Mouse (Mus musculus): ENCODE results near the gene Hlf. TPM values are rescaled to one million over a fixed set of nuclear protein-coding genes. Genes with fewer than 3 reads are reported as not detected.

The Hlf gene
- polyA plus RNA-seq, 1 experiment from 2014 or later = 1.9 TPM

DNA sequence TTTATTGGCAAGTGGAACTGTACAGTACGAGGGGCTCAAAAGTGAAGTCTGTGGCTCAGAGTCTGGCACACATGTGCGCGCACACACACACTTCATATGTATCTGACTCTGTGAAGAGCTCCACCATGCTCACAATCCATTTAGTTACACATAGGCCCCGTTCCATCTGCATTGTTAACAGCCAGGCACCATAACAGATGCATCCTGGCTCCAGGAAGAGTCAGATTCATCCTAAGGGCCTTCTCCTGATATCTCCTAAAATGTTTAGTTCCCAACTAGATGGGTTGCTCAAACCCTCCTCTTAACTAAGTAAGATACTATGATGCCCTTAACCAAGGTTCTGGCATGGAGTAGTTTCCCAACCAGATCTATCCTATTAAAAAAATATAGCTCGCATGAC is 64.5 kb downstream of the Hlf start:
- H3K9ac ChIP-seq = no peak overlapping the region
- no peak for ATAC-seq (ENCODE audit: insufficient read depth, low FRiP score, low read depth)
- H3K9me3 ChIP-seq = no peaks in the 10 kb centered on the region

DNA sequence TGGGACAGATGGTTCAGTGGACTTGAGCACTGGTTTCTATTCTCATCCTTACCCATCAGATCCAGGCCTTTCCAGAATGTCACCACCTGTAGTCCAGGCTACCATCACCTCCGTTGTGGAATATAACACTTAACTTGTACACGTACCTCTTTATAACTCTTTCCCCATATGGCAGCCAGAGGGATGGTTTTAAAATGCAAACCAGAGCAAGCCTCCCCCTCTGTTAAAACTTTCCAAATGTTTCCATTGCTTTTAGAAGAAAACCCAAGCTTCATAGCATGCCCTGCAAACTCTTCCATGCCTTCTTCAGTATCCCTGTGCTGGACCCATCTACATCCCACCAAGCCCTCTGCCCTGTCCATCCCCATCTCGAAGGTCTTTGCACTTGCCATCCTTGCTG is 66.1 kb downstream of the Hlf start:
- Histone ChIP-seq H3K4me3 (replicated peaks) (no peak overlapping the region), H3K9me3 (no peaks in the 10 kb centered on the region), H3K9ac (no peak overlapping the region), H3K4me1 (no peaks in the 10 kb centered on the region), H3K36me3 (no peaks in the 10 kb centered on the region), H3K27ac (no peak overlapping the region), H3K4me2 (no peak overlapping the region), H3K27me3 (replicated peaks) (no peaks in the 10 kb centered on the region)
- 92% methylated on average over 3 of the region's 3 CpGs for WGBS
- no peak for ATAC-seq (ENCODE audit: insufficient read depth, low FRiP score, low read depth)

More for the DNA sequence above, 64.5 kb downstream of the Hlf start:
- Histone ChIP-seq H3K4me1 (no peaks in the 10 kb centered on the region), H3K27me3 (replicated peaks) (no peaks in the 10 kb centered on the region), H3K27ac (no peak overlapping the region), H3K36me3 (no peaks in the 10 kb centered on the region), H3K4me2 (no peak overlapping the region), H3K4me3 (replicated peaks) (no peak overlapping the region)
- WGBS = 89% methylated on average over 5 of the region's 5 CpGs

DNA sequence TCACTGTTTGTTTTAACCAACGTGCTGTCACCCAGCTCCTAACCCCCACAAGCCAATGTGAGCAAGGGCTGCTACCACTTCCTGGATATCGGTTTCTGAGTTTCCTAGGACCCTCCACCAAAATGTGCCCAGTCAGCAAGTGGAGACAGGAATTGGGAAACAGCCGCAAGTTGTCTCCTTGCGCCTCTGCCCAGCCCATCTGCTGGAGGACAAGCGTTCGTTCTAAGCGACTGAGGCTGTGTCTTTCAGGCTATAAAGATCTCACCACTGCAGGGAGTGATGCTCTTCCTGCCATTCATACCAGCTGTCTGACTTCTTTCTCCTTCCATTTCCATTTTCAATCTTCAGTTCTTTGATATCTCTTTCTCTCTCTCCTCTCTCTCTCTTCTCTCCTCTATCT is 69.8 kb downstream of the Hlf start:
- no peak for ATAC-seq (ENCODE audit: insufficient read depth, low FRiP score, low read depth)

DNA sequence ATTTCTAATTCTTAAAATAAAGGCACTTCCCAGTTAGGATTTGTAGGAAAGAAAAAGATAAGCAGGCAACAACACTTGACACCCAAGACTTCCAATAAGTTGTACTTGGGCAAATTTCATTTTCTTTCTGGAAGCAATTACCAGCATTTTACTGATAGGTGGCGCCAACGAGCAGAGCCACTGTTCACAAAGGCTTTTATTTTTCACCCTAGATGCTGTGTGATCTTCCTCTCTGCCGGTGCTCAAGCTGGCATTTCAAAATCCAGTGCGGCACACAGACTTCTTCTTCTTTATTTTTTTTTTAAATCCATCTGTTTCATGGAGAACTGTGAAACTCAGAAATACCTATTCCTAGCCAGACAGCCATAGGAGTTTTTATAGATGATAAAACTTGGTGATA is 73.2 kb downstream of the Hlf start:
- Histone ChIP-seq H3K9me3 (no peaks in the 10 kb centered on the region), H3K36me3 (no peaks in the 10 kb centered on the region), H3K4me1 (no peaks in the 10 kb centered on the region), H3K4me2 (no peak overlapping the region), H3K9ac (no peak overlapping the region), H3K27ac (no peak overlapping the region), H3K4me3 (replicated peaks) (no peak overlapping the region), H3K27me3 (replicated peaks) (no peaks in the 10 kb centered on the region)
- 16% methylated on average over 4 of the region's 4 CpGs for WGBS
- ATAC-seq (ENCODE audit: insufficient read depth, low FRiP score, low read depth) = no peak

More for the DNA sequence above, 69.8 kb downstream of the Hlf start:
- 57% methylated on average over 7 of the region's 7 CpGs for WGBS
- Histone ChIP-seq H3K27ac (no peak overlapping the region), H3K27me3 (replicated peaks) (no peaks in the 10 kb centered on the region), H3K4me2 (no peak overlapping the region), H3K9ac (no peak overlapping the region), H3K9me3 (no peaks in the 10 kb centered on the region), H3K4me3 (replicated peaks) (no peak overlapping the region), H3K36me3 (no peaks in the 10 kb centered on the region), H3K4me1 (no peaks in the 10 kb centered on the region)

DNA sequence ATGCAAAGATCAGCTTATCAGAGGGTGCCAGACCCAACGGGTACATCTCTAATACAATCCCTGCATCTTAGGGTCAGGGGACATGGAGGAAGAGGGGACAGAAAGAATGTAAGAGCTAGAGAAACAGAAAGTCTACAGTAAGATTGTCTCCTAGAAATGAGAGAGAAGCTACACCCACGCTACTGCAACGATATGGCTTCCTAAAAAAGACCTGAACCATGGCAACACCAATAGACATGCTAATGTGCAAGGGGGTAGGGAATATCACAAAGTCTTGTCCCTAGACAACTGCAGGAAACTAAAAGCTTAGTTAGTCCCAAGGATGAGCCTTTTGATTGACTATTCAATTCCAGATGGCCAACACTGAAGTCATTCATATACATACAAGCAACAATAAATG is 76.1 kb downstream of the Hlf start:
- no peaks in the 10 kb centered on the region for H3K27me3 ChIP-seq (replicated peaks)
- no peaks in the 10 kb centered on the region for H3K9me3 ChIP-seq
- H3K4me1 ChIP-seq = no peaks in the 10 kb centered on the region
- H3K4me2 ChIP-seq = no peak overlapping the region
- H3K9ac ChIP-seq = no peak overlapping the region
- ATAC-seq (ENCODE audit: insufficient read depth, low FRiP score, low read depth) = no peak
- H3K4me3 ChIP-seq (replicated peaks) = no peak overlapping the region
- no peak overlapping the region for H3K27ac ChIP-seq
- WGBS = 83% methylated on average over 3 of the region's 3 CpGs
- no peaks in the 10 kb centered on the region for H3K36me3 ChIP-seq

DNA sequence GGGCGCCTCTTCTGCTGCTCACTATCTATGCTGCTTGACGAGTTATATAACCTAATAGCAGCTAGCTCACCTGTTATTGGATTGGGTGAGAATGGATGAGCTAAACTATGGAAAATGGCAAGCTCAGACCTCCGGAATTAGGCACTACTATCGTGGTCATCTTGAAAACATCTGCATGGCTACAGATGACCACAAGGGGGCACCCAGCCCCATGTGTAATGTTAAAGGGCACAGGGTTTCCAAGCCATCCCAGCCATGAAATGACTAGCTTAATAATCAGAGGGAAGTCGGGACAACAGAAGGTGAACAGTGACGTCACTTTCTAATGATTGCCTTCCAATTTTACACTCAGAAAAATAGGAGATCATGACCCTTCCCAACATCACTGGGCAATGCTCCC is 83.7 kb downstream of the Hlf start:
- no peak overlapping the region for H3K27ac ChIP-seq
- no peak overlapping the region for H3K9ac ChIP-seq
- no peak overlapping the region for H3K4me2 ChIP-seq
- H3K4me1 ChIP-seq = no peaks in the 10 kb centered on the region
- no peak overlapping the region for H3K4me3 ChIP-seq (replicated peaks)
- WGBS = 58% methylated on average over 6 of the region's 6 CpGs
- no peaks in the 10 kb centered on the region for H3K9me3 ChIP-seq
- H3K27me3 ChIP-seq (replicated peaks) = no peaks in the 10 kb centered on the region
- no peak for ATAC-seq (ENCODE audit: insufficient read depth, low FRiP score, low read depth)
- no peaks in the 10 kb centered on the region for H3K36me3 ChIP-seq

DNA sequence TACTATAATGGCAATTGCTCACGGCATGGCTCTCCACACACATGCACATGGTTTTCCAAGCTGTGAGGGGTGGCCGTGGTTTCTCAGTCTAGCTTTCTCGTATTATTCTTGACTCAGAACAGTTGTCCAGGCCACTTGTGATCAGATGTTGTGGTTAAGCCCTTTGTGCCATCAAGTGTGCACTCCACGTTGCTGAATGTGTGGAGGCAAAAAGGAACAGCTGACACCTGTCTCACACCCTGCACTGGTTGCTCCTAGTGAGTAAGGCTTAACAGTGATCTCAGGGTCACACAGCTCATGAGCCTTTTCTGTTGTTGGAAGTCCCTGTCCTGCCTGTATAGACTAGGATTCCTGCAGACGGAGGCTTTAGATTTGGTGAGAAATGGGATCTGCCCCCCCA is 84.6 kb downstream of the Hlf start:
- WGBS = 84% methylated on average over 5 of the region's 5 CpGs
- Histone ChIP-seq H3K9ac (no peak overlapping the region), H3K27me3 (replicated peaks) (no peaks in the 10 kb centered on the region), H3K9me3 (no peaks in the 10 kb centered on the region), H3K4me1 (no peaks in the 10 kb centered on the region), H3K27ac (no peak overlapping the region), H3K4me2 (no peak overlapping the region), H3K36me3 (no peaks in the 10 kb centered on the region), H3K4me3 (replicated peaks) (no peak overlapping the region)
- no peak for ATAC-seq (ENCODE audit: insufficient read depth, low FRiP score, low read depth)

DNA sequence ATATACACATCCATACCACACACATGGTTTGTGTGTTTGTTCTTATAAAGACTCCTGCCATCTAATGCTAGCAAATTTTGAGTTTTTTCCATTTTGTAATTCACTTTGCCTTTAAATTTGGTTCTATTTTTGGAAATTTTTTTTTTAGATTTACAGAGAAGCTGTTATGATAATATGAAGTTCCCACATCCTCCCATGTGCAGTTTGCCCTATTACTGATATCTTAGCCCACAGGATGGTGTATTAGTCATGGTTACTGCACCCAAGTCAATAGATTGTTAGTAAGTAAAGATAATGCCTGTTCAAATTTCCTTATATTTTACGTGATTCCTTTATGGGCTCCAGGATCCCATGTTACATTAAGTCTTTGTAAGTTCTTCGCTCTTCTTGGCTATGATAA is 96.1 kb downstream of the Hlf start:
- whole genome bisulfite sequencing = 89% methylated on average over 2 of the region's 2 CpGs
- H3K4me3 ChIP-seq (replicated peaks) = no peak overlapping the region
- ATAC-seq (ENCODE audit: insufficient read depth, low FRiP score, low read depth) = no peak
- H3K9ac ChIP-seq = no peak overlapping the region
- no peaks in the 10 kb centered on the region for H3K27me3 ChIP-seq (replicated peaks)
- no peaks in the 10 kb centered on the region for H3K4me1 ChIP-seq
- no peak overlapping the region for H3K27ac ChIP-seq
- no peaks in the 10 kb centered on the region for H3K36me3 ChIP-seq
- H3K4me2 ChIP-seq = no peak overlapping the region
- no peaks in the 10 kb centered on the region for H3K9me3 ChIP-seq

DNA sequence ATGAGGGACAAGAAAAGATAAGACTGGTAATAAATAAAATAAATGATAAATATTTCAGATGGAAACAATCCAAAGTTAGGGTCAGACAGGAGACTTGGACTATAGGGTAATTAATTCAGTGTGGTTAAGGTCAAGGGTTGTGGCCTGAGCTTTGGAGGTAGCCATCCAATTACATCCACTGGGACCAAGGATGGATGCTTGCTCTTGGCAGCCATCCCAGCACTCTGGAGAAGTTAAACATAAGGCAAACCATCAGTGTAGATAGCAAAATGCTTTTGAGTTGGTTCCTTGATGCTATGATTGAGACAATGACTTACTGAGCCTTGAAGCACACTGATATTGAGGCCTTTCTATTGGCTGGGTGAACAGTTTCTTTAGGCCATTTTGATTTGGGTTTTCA is 97.9 kb downstream of the Hlf start:
- no peaks in the 10 kb centered on the region for H3K36me3 ChIP-seq
- no peaks in the 10 kb centered on the region for H3K4me1 ChIP-seq
- no peaks in the 10 kb centered on the region for H3K27me3 ChIP-seq (replicated peaks)
- no peak overlapping the region for H3K9ac ChIP-seq
- no peak overlapping the region for H3K4me2 ChIP-seq
- no peak overlapping the region for H3K27ac ChIP-seq
- ATAC-seq (ENCODE audit: insufficient read depth, low FRiP score, low read depth) = no peak
- no peak overlapping the region for H3K4me3 ChIP-seq (replicated peaks)
- no peaks in the 10 kb centered on the region for H3K9me3 ChIP-seq

DNA sequence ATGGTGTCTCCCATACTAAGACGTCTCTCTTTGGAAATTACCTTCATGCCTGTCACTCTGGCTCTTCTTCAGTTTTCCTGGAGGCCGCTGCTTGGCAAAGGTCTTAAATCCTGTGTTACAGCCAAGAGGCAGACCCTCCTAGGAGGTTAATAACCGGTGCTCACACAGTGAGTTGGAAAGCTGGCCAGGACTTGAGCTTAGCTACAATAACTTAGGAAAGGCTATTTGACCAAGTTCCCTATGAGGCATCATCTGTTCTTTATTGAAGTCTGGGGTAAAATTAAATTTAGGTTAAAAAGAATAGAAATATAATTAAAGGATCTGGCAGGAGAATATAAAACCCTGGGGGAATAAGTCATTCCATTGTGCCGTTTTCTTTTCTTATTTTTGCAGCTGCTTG is 99.5 kb downstream of the Hlf start:
- no peaks in the 10 kb centered on the region for H3K4me1 ChIP-seq
- WGBS = 71% methylated on average over 4 of the region's 4 CpGs
- no peak overlapping the region for H3K27ac ChIP-seq
- no peaks in the 10 kb centered on the region for H3K27me3 ChIP-seq (replicated peaks)
- H3K9me3 ChIP-seq = no peaks in the 10 kb centered on the region
- no peaks in the 10 kb centered on the region for H3K36me3 ChIP-seq
- no peak overlapping the region for H3K4me3 ChIP-seq (replicated peaks)
- H3K9ac ChIP-seq = no peak overlapping the region
- ATAC-seq (ENCODE audit: insufficient read depth, low FRiP score, low read depth) = no peak
- no peak overlapping the region for H3K4me2 ChIP-seq

DNA sequence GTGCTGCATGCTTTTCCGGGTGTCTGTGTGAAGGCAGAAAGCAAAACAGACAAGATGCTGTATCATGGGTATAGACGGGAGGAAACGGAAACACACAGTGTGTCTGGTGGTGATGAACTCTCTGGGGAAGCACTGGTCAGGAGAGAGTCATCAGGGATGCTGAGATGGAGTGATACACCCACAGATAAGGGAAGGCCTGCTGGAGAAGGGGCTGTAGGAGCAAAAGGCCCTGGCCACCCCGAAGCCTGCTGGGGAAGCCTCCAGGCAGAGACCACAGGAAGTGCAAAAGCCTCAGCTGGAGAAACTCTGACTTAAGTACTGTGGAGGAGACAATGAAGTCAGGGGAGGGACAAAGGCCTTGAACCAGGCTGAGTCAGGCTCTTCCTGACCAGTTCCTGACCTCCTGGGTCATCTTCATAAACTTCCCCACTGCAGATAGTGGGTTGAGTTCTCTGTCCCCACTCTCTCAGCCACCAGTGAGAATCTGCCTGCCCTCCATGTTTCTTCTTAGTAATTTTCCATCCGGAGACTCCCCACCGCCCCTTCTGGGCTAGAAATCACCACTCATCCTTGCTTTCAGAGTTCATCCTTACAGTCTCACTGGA is 104.0 kb downstream of the Hlf start:
- ATAC-seq (ENCODE audit: insufficient read depth, low FRiP score, low read depth) = no peak
- H3K27ac ChIP-seq = no peak overlapping the region
- no peak overlapping the region for H3K4me2 ChIP-seq
- H3K9me3 ChIP-seq = no peaks in the 10 kb centered on the region
- 80% methylated on average over 6 of the region's 6 CpGs for WGBS
- no peak overlapping the region for H3K9ac ChIP-seq
- no peaks in the 10 kb centered on the region for H3K27me3 ChIP-seq (replicated peaks)
- H3K36me3 ChIP-seq = no peaks in the 10 kb centered on the region
- H3K4me1 ChIP-seq = no peaks in the 10 kb centered on the region
- no peak overlapping the region for H3K4me3 ChIP-seq (replicated peaks)
